Mouse (Mus musculus): ENCODE measurements around the gene Retreg1.

GRCm38 (mm10) chr15:25822656-25823055, 20.3 kb upstream of the Retreg1 start:
- TF ChIP-seq CTCF (IDR thresholded peaks at IDR 0.05; ENCODE audit: borderline replicate concordance, control insufficient read depth, extremely low read depth, insufficient read depth, low read length, poor library complexity) (no peak), POLR2A (IDR thresholded peaks at IDR 0.05; ENCODE audit: control insufficient read depth, extremely low read depth, insufficient read depth, low read length, poor library complexity) (no peak)
